Comparison of ENCODE assay signal across 24 mouse cellular contexts in genomic region chr9:70042137-70042536, GRCm38 (mm10). TPM values are rescaled to one million over a fixed set of nuclear protein-coding genes. Genes with fewer than 3 reads are reported as not detected.
"Had no signal": no experiment of that assay in that cellular context is flagged by ENCODE, and none has a peak within 500 bp of the region (broad histone marks: within the 10 kb centered on the region; RNA-seq: fewer than 3 reads in every experiment).

No protein-coding gene starts in this region.

- H3K27ac ChIP-seq: layer of hippocampus, adult 2 months; liver, embryonic 13.5 days; midbrain, embryonic 13.5 days; neural tube, embryonic 13.5 days; stomach, embryonic 15.5 days had no signal

- H3K9ac ChIP-seq: liver, embryonic 13.5 days; midbrain, embryonic 13.5 days; neural tube, embryonic 13.5 days; stomach, embryonic 15.5 days had no signal

- H3K4me2 ChIP-seq: liver, embryonic 13.5 days; midbrain, embryonic 13.5 days; neural tube, embryonic 13.5 days; stomach, embryonic 15.5 days had no signal

- H3K4me1 ChIP-seq: midbrain, embryonic 13.5 days; neural tube, embryonic 13.5 days had no signal

- ATAC-seq: midbrain, embryonic 13.5 days; midbrain, embryonic 16.5 days had no signal

- H3K4me3 ChIP-seq: layer of hippocampus, adult 2 months; liver, embryonic 13.5 days; midbrain, embryonic 13.5 days; myocyte; neural tube, embryonic 13.5 days; stomach, embryonic 15.5 days had no signal

- H3K27me3 ChIP-seq: midbrain, embryonic 13.5 days; neural tube, embryonic 13.5 days; stomach, embryonic 15.5 days had no signal

- DNase-seq: kidney, postnatal 14 days; layer of hippocampus, adult 9-11 months; liver, embryonic 13.5 days; lung, adult 2 months; lung, postnatal 14 days; lung, postnatal 4 days; retina, postnatal 1 day; right cerebral cortex, postnatal 25 days; spleen, adult 18-20 months; thymus, adult 18-20 months; thymus, postnatal 36 days had no signal

- H3K9me3 ChIP-seq: liver, embryonic 13.5 days; midbrain, embryonic 13.5 days; neural tube, embryonic 13.5 days; stomach, embryonic 15.5 days had no signal

- H3K36me3 ChIP-seq: liver, embryonic 13.5 days; midbrain, embryonic 13.5 days; neural tube, embryonic 13.5 days; stomach, embryonic 15.5 days had no signal

RNA-seq across cellular contexts. Expression of gene Gcnt3, which starts 4.2 kb away (rescaled TPM):
- total RNA-seq: layer of hippocampus, adult 2 months; layer of hippocampus, postnatal 25 days; left cerebral cortex, adult 18-20 months; left cerebral cortex, postnatal 36 days; megakaryocyte, adult 5-6 weeks; monocyte, adult 5-6 weeks; neutrophil, adult 5-6 weeks had no signal
- polyA plus RNA-seq: limb, embryonic 11.5 days; liver, embryonic 13.5 days; lung, adult 2 months; midbrain, embryonic 13.5 days; midbrain, embryonic 16.5 days; neural tube, embryonic 13.5 days had no signal
